Mouse (Mus musculus) cerebellum, postnatal 10 days (tissue): ENCODE results near the gene B830017H08Rik.

Experiments used
- DNase-seq, 2 experiments: peaks; one replicate each; pipeline ENCODE4 v3.0.0; 2021; ENCODE audit warnings: mixed read lengths in 2 of 2

Gene B830017H08Rik

GRCm38 (mm10) chr16:17832821-17833220, at the start of gene B830017H08Rik:
Gene B830017H08Rik, plus strand, starts transcription at chr16:17833121.
- no peak for DNase-seq

- peak in 1 of 2 experiments; percentile 39 for DNase-seq
These were observed 47.6 kb upstream of the B830017H08Rik start for GRCm38 (mm10) chr16:17785337-17785736.

- DNase-seq = no peak
These were observed 40.2 kb upstream of the B830017H08Rik start for GRCm38 (mm10) chr16:17792728-17793127.

- DNase-seq = peak; percentile 73 to 75
These were observed 38.9 kb upstream of the B830017H08Rik start for GRCm38 (mm10) chr16:17794047-17794446.

- DNase-seq = no peak
These were observed 37.3 kb upstream of the B830017H08Rik start for GRCm38 (mm10) chr16:17795643-17796042.

- DNase-seq = no peak
These were observed 36.4 kb upstream of the B830017H08Rik start for GRCm38 (mm10) chr16:17796519-17796918.

- peak; percentile 47 to 59 for DNase-seq
These were observed 35.7 kb upstream of the B830017H08Rik start, which contains the start of gene Scarf2 for GRCm38 (mm10) chr16:17796971-17797811. Gene Scarf2, plus strand, starts transcription at chr16:17797282.

- DNase-seq = peak; percentile 20 to 33
These were observed 35.1 kb upstream of the B830017H08Rik start for GRCm38 (mm10) chr16:17797812-17798311.

GRCm38 (mm10) chr16:17798321-17799180, 34.4 kb upstream of the B830017H08Rik start:
- peak; percentile 34 to 39 for DNase-seq

- no peak for DNase-seq
These were observed 33.3 kb upstream of the B830017H08Rik start for GRCm38 (mm10) chr16:17799584-17799983.

- DNase-seq = peak in 1 of 2 experiments; percentile 33
These were observed 31.0 kb upstream of the B830017H08Rik start for GRCm38 (mm10) chr16:17801777-17802455.

GRCm38 (mm10) chr16:17802456-17802838, 30.5 kb upstream of the B830017H08Rik start:
- DNase-seq = no peak

GRCm38 (mm10) chr16:17802839-17803674, 29.9 kb upstream of the B830017H08Rik start:
- DNase-seq = peak; percentile 51 to 63

- DNase-seq = no peak
These were observed 29.1 kb upstream of the B830017H08Rik start for GRCm38 (mm10) chr16:17803675-17804448.

GRCm38 (mm10) chr16:17804449-17804912, 28.4 kb upstream of the B830017H08Rik start:
- DNase-seq = peak; percentile 39 to 42

- no peak for DNase-seq
These were observed 27.9 kb upstream of the B830017H08Rik start for GRCm38 (mm10) chr16:17804982-17805381.

- DNase-seq = peak; percentile 47 to 64
These were observed 26.2 kb upstream of the B830017H08Rik start for GRCm38 (mm10) chr16:17806581-17807191.

GRCm38 (mm10) chr16:17807192-17808009, 25.5 kb upstream of the B830017H08Rik start:
- peak; percentile 92 to 93 for DNase-seq

- peak; percentile 68 to 72 for DNase-seq
These were observed 23.8 kb upstream of the B830017H08Rik start for GRCm38 (mm10) chr16:17809125-17809524.
